Mouse (Mus musculus) spleen, adult 2 months (tissue): ENCODE measurements at regions not wholly inside any gene's neighbourhood (a gene's known extent, or its start where the extent isn't known, plus 50 kb on each side); places are given as distances from the start of the nearest gene placed in this dataset.

Experiments
- CTCF ChIP-seq: fragments of 200-500 bp; IDR thresholded peaks from 2 replicates; pipeline ENCODE4 v1.5.1; 2011; ENCODE audit warnings: mild to moderate bottlenecking, inconsistent platforms; ENCODE audit not compliant: insufficient read depth, insufficient read length, insufficient replicate concordance; ENCODE audit errors: extremely low read depth
- POLR2A ChIP-seq: fragments of 200-500 bp; IDR thresholded peaks from 2 replicates; pipeline ENCODE4 v1.6.1; 2011; ENCODE audit warnings: low read depth, low read length, inconsistent platforms

- TF ChIP-seq CTCF = no peak
- TF ChIP-seq POLR2A = no peak
These were observed 126.3 kb downstream of the Utp6 start for GRCm38 (mm10) chr11:79835873-79836272.
